Mouse (Mus musculus) megakaryocyte progenitor cell, adult 5-6 weeks (primary cell): ENCODE measurements at regions not wholly inside any gene's neighbourhood (a gene's known extent, or its start where the extent isn't known, plus 50 kb on each side); places are given as distances from the start of the nearest gene placed in this dataset.
A peak's percentile ranks its signal among the peaks of the same experiment; 100 is the strongest.

Source experiments
- ATAC-seq: replicated peaks from 2 replicates; pipeline ENCODE4 v1.8.0; 2016; ENCODE audit warnings: mild to moderate bottlenecking, moderate TSS enrichment, inconsistent platforms; ENCODE audit not compliant: poor library complexity

DNA sequence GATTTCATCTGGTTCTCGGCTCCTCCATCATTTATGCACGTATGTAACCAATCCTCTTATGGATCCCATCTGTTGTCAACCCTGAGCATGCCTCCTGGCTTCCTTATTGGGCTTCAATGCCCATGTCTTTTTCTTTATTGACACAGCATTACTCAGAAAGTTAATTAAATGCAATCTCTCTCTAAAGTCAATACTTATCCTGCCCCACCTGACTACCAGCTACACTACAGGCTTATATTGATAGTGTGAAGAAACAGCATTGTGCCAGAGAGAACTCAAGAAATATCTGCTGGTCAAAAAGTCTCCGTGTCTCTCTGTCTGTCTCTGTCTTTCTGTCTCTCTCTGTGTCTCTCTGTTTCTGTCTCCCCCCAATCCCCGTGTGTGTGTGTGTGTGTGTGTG, 194.7 kb upstream of the Rfx3 start:
- no peak for ATAC-seq

DNA sequence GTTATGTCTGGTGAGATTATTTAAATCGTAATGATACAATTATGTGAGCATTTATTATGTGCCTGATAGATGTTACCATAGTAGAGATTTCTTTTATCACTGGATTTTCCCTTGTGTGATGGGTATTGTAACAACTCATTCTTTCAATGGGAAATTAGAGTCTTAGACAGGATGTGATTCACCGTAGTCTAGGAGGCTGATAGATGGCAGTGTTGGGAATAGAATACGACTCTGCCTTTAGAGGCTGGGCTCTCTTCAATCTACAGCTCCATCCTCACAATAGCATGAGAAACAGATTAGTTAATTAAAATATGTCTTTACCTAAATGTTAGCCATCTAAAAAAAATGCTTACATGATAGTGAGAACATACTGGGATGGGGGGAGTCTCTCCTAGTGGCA, 192.8 kb upstream of the Rfx3 start:
- ATAC-seq: no peak

DNA sequence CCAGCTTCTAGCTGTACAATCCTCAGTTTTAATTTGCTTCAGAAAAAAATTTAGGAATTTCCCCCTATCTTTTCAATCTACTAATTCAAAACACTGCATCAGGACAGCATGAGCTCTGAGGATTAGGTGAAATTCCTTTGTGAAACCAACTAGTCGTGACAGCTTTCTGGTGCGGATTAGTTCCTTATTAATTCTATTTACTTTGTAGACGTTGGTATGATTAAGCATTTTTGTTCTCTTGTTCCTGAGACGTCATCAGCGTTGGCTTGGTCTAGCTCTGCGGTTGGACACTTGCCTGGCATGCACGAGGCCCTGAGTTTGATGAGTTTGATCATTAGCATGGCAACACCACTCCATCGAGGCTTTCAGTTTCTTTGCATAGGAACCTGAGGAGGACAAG, 188.4 kb upstream of the Rfx3 start:
- no peak for ATAC-seq

DNA sequence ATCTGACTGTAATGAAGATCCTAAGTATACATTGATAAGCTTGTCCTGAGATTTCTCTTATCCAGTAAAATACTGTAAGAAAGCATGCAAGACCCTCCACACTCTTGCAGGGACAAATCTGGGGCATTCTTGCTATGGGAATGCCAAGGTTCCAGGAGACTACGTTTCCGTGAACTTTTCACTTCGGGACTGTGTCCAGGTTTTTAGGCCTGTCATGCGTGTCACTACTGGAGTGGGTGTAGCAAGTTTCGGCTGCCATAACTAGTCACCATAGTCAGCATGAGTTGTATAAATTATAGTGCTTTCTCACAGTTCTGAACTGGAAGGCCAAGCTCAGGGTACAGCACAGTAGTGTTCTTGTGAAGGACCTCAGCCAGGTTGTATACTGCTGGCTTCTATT, 185.9 kb upstream of the Rfx3 start:
- ATAC-seq: no peak

DNA sequence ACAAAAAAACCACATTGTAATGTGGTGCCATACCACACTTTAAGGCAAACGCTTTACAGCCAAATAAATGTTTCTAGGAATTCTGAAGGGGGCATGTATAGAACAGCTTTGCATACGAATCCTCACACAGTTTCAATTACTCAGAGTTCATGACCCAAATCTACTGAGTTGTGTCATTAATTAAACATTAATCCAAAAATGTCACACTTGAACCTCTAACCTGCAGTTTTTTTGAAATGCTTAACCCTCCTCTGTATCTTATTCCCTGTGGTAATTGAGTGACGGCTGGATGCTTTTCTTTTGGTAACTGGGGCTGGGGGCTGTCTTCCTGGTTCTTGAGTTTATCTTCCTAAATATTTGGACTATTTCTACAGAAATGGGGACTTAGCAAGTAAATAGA, 181.3 kb upstream of the Rfx3 start:
- no peak for ATAC-seq

DNA sequence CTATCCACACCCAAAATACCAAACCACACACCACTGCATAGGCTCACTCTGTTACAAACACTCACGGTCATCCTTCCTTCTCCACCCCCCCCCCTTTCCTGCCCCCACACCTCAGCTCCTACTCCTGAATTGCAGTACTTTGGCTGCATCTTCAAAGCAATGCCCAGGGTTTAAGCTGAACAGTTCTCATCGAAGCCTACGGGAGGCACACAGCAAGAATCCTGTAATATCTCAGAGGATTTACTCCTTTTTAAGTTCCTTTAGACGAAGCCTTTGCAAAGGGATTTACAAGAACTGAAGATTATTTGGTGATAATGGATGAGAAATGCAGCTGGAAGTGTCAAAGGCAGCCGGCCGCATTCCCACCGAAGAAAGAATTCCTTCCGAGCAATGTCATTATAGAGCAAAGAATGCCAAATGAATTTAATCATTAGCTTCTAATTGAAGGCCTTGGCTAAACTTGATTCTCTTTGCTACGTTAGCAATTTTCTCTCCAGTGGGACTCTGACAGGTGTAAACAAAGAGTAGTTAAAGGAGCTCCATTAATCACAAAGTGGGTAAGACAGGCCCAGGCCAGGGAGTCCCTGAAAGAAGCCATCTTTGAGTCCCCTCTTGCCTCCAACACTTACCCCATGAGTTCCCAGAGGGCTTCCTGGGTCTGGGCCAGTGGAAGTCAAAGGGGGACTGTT, 180.6 kb upstream of the Rfx3 start:
- ATAC-seq: no peak

DNA sequence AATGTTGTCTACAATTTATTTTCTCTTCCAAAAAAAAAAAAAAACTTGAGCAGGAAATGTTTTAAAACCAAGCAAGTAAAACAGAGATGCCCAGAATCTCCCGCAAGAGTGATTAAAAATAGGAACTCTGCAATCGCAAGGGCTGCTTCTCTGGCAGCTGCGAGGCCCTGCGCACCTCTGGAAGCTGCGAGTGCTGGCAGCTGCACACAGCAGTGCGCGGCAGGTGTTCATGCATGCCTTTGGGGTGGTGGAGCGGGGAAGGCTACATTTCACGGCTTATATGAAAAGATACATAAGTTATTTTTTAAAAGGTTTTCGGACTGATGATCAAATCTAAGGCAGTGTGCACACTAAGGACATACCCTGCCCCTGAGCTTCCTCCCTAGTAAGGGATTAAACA, 179.3 kb upstream of the Rfx3 start:
- ATAC-seq: no peak

DNA sequence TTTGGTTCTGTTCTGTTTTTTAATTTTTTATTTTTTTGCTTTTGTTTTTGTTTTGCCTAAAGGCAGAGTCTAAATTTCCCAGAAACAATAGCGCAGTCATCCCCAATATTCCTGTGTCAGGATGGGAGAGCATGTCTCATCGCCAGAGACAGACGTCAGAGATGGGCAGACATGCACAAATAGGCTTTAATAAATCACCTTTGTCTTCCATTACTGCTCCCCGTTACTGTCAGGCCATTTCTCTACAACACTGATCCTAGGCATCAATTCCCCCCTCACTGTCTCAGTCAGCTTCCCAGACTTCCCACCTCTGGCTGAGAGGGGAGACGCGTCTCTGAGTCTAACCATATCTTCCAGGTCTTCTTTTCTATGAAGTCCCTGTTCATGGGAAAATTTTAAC, 177.4 kb upstream of the Rfx3 start:
- no peak for ATAC-seq

DNA sequence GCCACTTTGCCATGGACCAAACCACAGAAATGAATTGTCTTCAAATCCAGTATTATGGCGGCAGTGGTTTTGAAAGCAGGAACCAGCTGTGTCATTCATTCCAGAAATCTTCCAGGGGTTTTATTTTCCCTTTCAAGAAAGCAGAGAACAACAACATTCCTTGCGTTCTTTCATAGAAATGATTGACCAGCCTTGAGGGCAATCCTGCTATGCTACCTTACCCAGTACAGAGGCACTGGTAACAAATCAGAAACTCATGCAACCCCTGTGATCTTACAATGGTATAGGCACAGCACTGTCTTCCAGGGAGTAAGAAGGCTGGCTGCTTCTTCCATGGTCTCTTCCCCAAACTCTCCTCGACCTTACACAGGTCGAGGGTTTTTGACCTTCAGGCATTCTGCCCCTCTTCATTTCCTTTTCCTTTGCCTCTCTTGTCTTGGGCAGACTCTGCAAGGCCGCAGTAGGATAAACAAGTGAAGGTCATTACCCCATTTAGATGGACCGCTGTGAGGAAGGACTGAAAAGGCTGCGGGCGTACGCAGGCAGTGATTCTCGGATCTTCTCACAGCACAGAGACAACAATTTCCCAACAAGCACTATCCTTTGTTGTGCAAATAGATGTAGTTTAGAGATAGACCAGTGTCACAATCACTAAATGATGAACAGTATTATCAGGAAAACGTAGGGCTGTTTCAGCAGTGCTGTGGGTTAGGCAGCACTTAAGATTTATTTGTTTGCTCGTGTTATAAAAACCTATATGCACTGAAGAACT, 171.6 kb upstream of the Rfx3 start:
- no peak for ATAC-seq

DNA sequence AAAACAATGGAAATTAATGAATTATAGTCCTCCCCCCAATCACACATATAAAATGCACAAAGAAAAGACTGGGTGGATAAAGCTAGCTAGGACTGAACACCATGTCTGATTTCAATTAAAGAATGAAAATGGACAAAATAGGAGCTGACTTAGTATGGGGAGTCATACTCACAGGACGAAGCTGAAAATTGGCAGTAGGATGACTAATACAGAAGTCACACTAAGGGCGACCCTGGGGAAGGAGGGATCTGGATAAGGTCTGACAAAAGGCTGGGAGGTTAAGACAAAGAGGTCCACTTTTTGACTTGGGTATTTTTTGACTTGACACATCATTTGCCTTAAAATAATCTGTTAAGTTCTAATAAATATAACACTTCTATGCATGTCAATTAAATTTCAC, 170.2 kb upstream of the Rfx3 start:
- ATAC-seq: no peak

DNA sequence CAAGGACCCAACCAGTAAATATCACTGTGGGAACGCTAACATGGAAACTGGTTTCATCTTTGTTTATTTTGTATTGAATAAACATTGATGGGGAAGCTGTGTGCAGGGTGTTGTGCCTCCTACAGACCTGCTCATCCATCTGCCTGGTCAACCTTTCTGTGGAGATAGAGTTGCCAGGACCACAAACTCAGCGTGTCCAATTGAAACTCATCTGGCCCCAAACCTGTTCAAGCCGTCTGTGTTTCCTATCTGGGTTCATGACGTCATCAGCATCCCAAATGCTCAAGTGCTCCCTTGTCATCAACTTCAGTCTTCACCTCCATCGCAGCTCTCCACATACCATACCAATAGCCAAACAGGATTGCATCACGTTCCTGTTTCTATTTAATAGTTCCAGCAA, 167.1 kb upstream of the Rfx3 start:
- ATAC-seq: no peak

DNA sequence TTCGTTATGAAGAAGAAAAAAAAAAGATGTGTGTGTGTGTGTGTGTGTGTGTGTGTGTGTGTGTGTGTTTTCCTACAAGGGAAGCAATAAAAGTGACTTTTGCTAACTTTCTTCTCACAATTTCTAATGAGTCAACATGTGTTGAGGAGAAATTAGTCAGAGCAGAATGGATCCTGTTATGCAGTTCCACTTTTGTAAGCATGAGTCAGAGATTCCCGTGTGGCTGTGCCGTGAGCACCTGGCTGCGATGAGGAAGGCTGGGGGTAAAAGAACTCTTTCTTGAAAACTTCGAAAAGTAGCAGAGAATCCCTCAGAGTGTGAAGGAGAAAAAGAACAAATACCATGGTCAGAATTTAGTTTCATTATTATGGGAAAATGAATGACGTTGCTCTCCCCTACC, 165.9 kb upstream of the Rfx3 start:
- no peak for ATAC-seq

DNA sequence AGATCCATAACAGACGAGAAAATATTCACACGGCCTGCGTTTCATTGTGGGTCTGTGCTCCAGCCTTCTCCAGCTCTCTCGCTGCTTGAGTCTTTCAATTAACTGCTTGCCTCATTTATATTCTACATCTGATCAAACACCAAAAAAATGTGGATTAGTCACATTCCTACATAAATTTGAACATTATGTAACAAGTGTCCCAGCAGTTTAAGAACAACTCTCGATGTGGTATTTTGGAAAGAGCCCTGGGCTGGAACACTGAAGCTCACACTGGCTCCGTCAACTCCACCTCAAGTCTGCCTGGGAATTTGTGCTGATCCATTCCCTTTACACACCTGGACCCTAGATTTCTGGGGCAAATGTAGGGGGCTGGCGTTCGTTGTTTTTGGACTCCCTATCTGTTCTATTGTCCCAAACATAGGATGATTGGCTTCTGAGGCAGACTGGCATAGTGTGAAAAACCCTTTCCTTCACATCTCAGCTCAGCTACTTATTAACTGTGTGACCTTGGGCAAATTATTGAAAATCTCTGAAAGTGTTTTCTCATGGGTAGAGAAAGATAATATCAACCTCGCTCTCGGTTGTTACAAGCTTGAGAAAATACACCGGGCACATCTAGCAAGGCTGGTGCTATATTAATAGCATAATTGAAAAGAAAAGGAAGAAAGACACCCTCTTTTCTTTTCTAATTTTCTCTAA, 161.0 kb upstream of the Rfx3 start:
- no peak for ATAC-seq

DNA sequence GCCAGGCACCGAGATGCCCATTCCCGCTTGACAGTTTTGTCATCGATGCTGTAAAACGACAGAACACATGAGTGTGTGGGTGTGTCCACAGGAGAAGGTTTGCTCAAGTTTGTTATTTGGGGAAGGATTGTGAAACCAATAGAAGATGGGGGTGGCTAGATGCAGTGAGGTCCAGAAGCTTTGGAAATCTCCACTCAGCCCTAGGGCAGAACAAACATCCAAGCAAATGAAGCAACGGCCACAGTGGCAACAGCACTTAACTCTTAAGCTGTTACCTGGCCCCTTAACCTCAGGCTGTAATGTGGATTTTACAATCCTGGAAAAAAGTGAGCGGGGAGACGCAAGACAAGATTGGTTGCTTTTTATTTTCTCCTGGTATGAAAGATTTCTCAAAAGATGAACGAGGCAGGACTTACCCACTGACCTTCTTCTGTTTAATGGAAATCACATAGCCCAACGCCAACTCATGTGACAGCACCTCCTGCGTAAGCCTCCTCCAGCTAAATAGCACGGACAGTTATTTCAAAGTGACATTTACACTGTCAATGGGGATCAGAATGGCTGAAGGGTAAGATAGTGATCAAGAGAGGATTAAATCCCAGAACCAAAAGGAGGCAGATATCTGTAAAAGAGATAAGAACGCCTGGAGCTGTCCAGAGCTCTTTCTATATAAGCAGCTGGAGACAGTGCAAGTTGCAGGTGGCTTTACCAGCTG, 156.6 kb upstream of the Rfx3 start:
- no peak for ATAC-seq

DNA sequence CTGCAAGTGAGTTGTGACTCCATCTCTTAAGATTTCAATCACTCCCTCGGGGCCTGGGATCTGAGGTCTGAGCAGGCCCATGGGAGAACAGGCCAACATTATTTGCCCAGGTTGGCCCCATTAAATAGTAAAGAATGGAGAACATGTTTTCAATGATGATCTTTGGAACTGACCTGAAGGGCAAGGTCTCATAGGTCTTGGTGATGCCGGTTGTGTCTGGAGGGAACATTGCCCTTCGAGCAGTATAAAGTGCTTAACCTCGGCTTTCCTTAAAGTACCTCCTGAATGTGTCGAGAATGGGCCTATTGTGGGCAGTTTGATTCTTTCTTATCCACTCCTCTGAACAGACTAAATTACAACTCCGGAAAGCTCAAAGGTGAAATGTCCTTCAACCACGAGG, 155.7 kb upstream of the Rfx3 start:
- no peak for ATAC-seq

DNA sequence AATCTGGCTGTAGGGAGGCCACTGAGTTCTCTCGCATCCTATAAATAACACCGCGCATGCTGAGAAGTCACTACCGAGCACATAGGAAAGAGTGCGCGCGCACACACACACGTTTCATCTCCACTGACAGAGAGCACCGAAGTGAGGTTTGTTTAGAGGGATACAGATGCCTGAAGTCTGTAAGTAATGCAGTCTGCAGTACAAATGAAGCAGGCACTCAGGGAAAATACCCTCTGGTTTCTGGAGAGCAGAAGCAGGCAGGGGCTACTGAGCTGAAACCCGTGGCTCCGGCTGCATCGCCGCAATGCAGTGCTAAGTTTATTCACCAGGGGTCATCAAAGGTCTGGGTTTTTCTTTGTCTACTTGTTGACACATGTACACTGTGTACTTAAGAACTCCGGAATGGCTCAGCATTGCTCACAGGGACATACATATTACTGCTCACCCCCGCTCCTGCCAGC, 155.0 kb upstream of the Rfx3 start:
- ATAC-seq: peak; percentile 64; the same call in 1 of the 2 replicates

DNA sequence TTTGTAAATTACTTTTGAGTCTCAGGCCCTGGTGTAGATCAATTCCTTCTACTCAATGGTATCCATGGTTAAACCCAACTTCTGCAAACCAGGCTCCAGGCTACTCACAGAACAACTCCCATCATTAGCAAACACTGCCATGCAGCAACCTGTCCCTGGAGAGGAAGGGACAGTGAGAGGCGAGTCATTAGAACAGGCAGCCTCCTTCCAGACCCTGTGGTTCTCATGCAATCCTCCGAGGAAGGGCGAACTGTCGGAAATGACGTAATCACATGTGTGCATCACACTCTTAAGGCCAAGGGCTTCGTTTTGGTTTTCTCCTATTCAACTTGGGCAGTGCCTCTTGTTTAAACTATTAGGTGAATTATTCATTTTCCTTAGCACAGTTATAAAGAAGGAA, 152.2 kb upstream of the Rfx3 start:
- peak; percentile 75 for ATAC-seq

DNA sequence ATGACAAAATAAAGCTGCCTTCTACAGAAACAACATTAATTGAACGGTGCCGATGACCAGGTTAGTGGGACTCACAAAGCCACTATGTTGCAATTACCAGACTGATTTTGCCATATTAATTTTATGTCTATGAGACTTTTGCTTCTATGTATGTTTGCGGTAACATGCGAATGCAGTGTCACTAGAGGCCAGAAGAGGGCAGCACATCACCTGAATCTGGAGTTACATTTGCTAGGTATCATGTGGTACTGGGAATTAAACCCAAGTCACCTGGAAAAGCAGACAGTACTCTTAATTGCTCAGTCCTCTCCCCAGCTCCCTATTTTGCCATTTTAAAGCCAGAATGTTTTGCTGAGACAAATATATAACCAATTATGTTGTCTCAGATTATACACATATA, 149.6 kb upstream of the Rfx3 start:
- no peak for ATAC-seq

DNA sequence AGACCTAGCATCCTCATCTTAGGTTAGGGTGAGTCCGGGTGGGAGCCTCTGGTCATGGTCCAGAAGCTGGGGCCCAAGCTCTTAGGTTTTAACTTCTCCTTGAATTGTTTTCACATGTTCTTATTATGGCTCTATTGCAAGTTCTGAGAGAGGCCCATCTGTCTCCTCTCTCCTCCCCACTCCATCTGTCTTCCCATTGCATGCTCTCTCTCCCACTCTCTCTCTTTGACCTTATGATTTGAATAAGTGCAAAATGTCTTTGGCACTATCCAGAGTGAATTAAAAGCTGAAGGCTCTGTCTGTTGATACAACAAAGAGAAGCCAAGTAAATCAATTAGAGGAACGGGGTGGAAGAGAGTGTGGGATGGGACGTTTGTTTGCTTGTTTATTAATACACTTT, 146.2 kb upstream of the Rfx3 start:
- no peak for ATAC-seq

DNA sequence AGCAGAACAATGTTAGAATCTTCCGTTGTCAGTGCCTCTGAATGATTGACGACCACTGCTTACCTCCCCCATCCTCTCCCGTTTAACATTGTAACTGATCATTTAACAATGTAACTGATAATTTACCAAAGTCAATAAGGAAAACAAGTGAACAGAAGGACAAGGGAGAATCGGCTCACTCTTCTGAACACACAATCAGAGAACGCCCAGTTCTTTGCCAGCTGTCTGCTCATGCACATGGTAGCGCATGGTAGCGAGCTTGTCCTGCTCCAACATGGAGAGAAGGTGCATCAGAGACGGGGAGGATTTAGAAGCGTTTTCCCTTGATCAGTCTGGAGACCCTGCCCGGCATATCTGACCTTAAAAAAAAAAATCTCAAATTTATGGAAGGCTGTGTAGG, 126.6 kb upstream of the Rfx3 start:
- no peak for ATAC-seq

DNA sequence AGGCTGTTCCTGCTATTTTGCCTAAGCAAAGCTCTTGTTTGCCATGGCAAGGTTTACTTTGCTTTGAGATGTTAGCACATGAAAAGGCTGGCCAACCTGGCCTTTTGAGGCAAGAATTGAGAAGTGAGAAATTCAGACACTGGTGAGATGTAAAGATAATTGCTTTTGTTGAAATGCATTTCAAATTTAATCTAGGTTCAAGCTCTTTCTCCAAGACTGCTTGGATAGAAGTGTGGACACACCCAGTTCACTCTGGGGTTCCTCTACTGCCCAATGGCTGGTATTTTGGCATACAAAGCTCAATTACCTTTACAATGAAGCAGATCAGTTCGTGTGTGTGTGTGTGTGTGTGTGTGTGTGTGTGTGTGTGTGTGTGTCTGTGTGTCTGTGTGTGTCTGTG, 123.8 kb upstream of the Rfx3 start:
- ATAC-seq: no peak
